Mouse (Mus musculus) kidney, embryonic 15.5 days (tissue): ENCODE measurements around the gene Nkx2-9. TPM values are rescaled to one million over a fixed set of nuclear protein-coding genes. Genes with fewer than 3 reads are reported as not detected.

Source experiments
- ATAC-seq: fragments of 200-750 bp; cut with Nextera tagmentation; replicated peaks from 2 replicates; pipeline ENCODE4 v1.8.0; 2017; ENCODE audit warnings: moderate TSS enrichment; ENCODE audit not compliant: low FRiP score
- H3K27ac ChIP-seq: fragments of 300-500 bp; sonication (generic); 2 replicates; pipeline ENCODE4 v1.5.1; 2015; ENCODE audit warnings: mild to moderate bottlenecking, inconsistent platforms
- H3K27me3 ChIP-seq: fragments of 300-500 bp; sonication (generic); 2 replicates; pipeline ENCODE4 v1.6.1; 2015; ENCODE audit warnings: inconsistent platforms
- H3K36me3 ChIP-seq: fragments of 300-500 bp; sonication (generic); 2 replicates; pipeline ENCODE4 v1.6.1; 2015; ENCODE audit warnings: inconsistent platforms
- H3K4me1 ChIP-seq: fragments of 300-500 bp; sonication (generic); 2 replicates; pipeline ENCODE4 v1.6.1; 2015; ENCODE audit warnings: inconsistent platforms
- H3K4me2 ChIP-seq: fragments of 300-500 bp; sonication (generic); 2 replicates; pipeline ENCODE4 v1.6.1; 2015; ENCODE audit warnings: moderate library complexity, mild to moderate bottlenecking, inconsistent platforms
- H3K4me3 ChIP-seq: fragments of 300-500 bp; sonication (generic); replicated peaks from 2 replicates; pipeline ENCODE4 v1.5.1; 2015; ENCODE audit warnings: mild to moderate bottlenecking, inconsistent platforms
- H3K9ac ChIP-seq: fragments of 300-500 bp; sonication (generic); 2 replicates; pipeline ENCODE4 v1.6.1; 2015; ENCODE audit warnings: mild to moderate bottlenecking, inconsistent platforms
- H3K9me3 ChIP-seq: fragments of 300-500 bp; sonication (generic); replicated peaks from 2 replicates; pipeline ENCODE4 v1.6.1; 2016; ENCODE audit warnings: inconsistent platforms
- WGBS: fragments of 180-500 bp; shearing (Covaris S2); methylation state at CpG from one replicate; pipeline ENCODE4 v1.1.7; 2015; ENCODE audit warnings: mixed read lengths; 5-methylcytosine and 5-hydroxymethylcytosine counted together
- polyA plus RNA-seq: library from polyadenylated mRNA; unstranded; fragments of >200 nt; fragmentation: Nextera tagmentation; extraction: Ambion mirVana; gene quantifications from 2 replicates; pipeline ENCODE4 v1.2.1, GENCODE M21; 2015

The Nkx2-9 gene
- polyA plus RNA-seq, 1 experiment from 2014 or later = not detected

- H3K27me3 ChIP-seq = peaks cover 34% of the 10 kb centered on the region
- H3K4me1 ChIP-seq = no peaks in the 10 kb centered on the region
- no peak overlapping the region for H3K9ac ChIP-seq
- no peak overlapping the region for H3K4me2 ChIP-seq
- 8% methylated on average over 4 of the region's 4 CpGs for WGBS
- H3K4me3 ChIP-seq = no peak overlapping the region
- no peak for ATAC-seq
- no peak overlapping the region for H3K27ac ChIP-seq
- no peaks in the 10 kb centered on the region for H3K9me3 ChIP-seq
- H3K36me3 ChIP-seq = no peaks in the 10 kb centered on the region
Observed at GRCm38 (mm10) chr12:56591722-56592121, 21.4 kb downstream of the Nkx2-9 start.

DNA sequence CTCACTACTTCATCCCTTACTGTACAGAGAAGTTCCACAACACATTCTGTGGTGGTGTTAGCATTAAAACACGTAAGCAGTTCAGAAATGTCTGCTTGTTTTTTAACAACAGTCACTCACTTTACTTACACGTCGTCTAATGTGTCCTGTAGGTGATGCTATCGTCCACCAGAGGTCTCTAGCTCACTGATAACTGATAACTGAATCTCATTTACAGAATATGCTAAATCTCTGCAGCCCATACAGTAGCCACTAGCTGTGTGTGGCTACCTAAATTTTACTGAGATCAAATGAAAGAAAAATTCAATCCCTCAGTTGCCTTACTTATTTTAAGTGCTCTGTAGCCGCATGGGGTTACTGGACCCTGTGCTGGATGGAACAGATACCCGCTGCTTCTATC is 25.3 kb downstream of the Nkx2-9 start:
- no peaks in the 10 kb centered on the region for H3K4me1 ChIP-seq
- no peak overlapping the region for H3K4me3 ChIP-seq
- H3K27ac ChIP-seq = no peak overlapping the region
- no peaks in the 10 kb centered on the region for H3K36me3 ChIP-seq
- no peaks in the 10 kb centered on the region for H3K9me3 ChIP-seq
- no peak overlapping the region for H3K9ac ChIP-seq
- 33% methylated on average over 6 of the region's 6 CpGs for WGBS
- no peak for ATAC-seq
- peaks cover 22% of the 10 kb centered on the region for H3K27me3 ChIP-seq
- no peak overlapping the region for H3K4me2 ChIP-seq

Other genes starting within 250 kb of the Nkx2-9 start
- not detected in 2 replicates for gene Nkx2-1, start 76.4 kb downstream of the Nkx2-9 start, polyA plus RNA-seq
- gene Pax9, start 78.5 kb upstream of the Nkx2-9 start, polyA plus RNA-seq = 0.13 and 0.14 TPM in 2 replicates